Mouse (Mus musculus): Measurements from ENCODE around the gene Col25a1.

DNA sequence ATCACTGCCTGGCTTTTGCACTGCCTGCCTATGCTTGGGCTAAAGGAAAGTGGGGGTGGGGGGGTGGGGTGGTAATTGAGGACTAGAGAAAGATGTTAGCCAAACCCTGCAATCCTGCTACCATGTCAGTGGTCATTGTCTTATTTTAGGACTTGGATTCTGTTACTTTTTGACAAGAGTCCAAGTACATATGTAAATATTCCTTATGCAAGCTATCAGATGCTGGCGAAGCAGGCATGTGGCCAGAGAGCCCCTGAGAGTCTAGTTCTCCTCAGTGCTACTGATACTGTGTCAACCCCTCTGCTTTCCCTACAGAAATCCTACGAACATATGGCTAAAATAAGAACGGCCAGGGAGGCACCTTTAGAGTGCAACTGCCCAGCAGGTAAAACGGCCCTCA is 51.1 kb downstream of the Col25a1 start:
- TF ChIP-seq POLR2A (IDR thresholded peaks at IDR 0.05; ENCODE audit: insufficient read depth, low read length) (no peak), CTCF (IDR thresholded peaks at IDR 0.05; ENCODE audit: low read depth, low read length) (no peak)

Measured in ES-Bruce4 (cell line).